Mouse (Mus musculus) c-Kit-negative CD71-positive TER-119-positive erythroid progenitor cells, embryonic 14.5 days (primary cell): Measurements from ENCODE around the gene Slc39a3.

Experiments
- DNase-seq: peaks from one replicate; pipeline ENCODE4 v3.0.0-alpha.2; 2013; ENCODE audit warnings: low read depth, low spot score

The Slc39a3 gene

GRCm38 (mm10) chr10:80984223-80984622 is 53.0 kb downstream of the Slc39a3 start:
- DNase-seq = no peak

DNA sequence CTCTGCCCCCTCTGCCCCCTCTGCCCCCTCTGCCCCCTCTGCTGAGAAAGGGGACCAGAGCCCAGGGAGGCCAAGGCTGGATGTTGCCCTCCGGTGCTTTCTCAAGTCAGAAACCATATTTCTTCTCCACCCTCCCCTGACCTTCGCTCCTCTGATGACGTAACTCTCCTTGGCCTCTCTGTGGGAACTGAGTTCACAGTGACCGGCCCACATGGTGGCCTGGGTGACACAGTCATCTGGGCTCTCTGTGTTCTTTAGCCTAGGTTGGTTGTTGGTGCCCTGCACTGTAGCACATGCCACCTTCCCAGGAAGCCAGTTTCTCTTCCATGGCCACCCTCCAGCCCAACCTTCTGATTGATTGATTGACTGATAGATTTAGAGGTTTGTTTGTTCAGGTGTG is 54.8 kb downstream of the Slc39a3 start:
- no peak for DNase-seq

DNA sequence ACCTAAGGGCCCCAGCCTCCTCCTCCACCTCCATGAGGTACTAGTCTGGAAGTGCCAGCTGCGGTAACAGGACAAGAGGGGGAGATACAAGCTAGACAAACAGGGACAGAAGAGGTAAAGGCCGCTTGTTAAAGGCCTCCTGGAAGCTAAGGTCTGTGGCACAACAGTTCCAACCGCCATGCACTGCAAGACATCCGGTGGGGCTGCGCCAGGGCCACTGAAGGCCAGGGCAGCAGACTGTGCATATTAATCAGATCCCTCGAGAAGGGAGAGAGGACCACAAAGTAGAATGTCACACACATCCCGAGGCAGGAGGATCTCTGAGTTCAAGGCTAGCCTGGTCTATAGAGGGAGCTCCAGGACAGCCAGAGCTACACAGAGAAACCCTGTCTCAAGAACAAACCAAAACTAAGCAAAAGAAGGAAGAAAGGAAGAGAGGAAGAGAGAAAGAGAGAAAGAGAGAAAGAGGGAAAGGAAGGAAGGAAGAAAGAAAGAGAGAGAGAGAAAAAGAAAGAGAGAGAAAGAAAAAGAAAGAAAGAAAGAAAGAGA is 55.6 kb downstream of the Slc39a3 start:
- DNase-seq = no peak
